Mouse (Mus musculus): Measurements from ENCODE around the gene Abcb10. TPM values are rescaled to one million over a fixed set of nuclear protein-coding genes. Genes with fewer than 3 reads are reported as not detected.
A peak's percentile ranks its signal among the peaks of the same experiment; 100 is the strongest.

Gene Abcb10
- polyA plus RNA-seq, 1 experiment from 2014 or later = 17.7 TPM

GRCm38 (mm10) chr8:124002546-124003108, 19.7 kb upstream of the Abcb10 start:
- Histone ChIP-seq H3K4me2 (no peak overlapping the region), H3K4me3 (no peak overlapping the region), H3K4me1 (no peaks in the 10 kb centered on the region), H3K9me3 (no peaks in the 10 kb centered on the region), H3K9ac (no peak overlapping the region), H3K36me3 (peaks cover 93% of the 10 kb centered on the region), H3K27me3 (no peaks in the 10 kb centered on the region), H3K27ac (no peak overlapping the region)
- ATAC-seq (ENCODE audit: insufficient number of reproducible peaks, low FRiP score, low TSS enrichment, low read depth) = no peak; the same call in 1 of the 2 replicates
- 80% methylated on average over 10 of the region's 10 CpGs for WGBS

GRCm38 (mm10) chr8:123999568-123999967, 16.6 kb upstream of the Abcb10 start:
- H3K36me3 ChIP-seq = peaks cover 81% of the 10 kb centered on the region
- no peak overlapping the region for H3K4me2 ChIP-seq
- no peaks in the 10 kb centered on the region for H3K9me3 ChIP-seq
- WGBS = 67% methylated on average over 2 of the region's 2 CpGs
- no peak overlapping the region for H3K9ac ChIP-seq
- no peak overlapping the region for H3K27ac ChIP-seq
- ATAC-seq (ENCODE audit: insufficient number of reproducible peaks, low FRiP score, low TSS enrichment, low read depth) = 0 out of 2 replicates have a peak, but pooled peaks have one; percentile 54
- H3K4me3 ChIP-seq = no peak overlapping the region
- H3K27me3 ChIP-seq = no peaks in the 10 kb centered on the region
- H3K4me1 ChIP-seq = no peaks in the 10 kb centered on the region

GRCm38 (mm10) chr8:123993997-123994396, 11.1 kb upstream of the Abcb10 start:
- H3K27ac ChIP-seq = no peak overlapping the region
- ATAC-seq (ENCODE audit: insufficient number of reproducible peaks, low FRiP score, low TSS enrichment, low read depth) = no peak

GRCm38 (mm10) chr8:123993597-123993996, 10.7 kb upstream of the Abcb10 start:
- no peak overlapping the region for H3K4me2 ChIP-seq
- no peaks in the 10 kb centered on the region for H3K4me1 ChIP-seq
- H3K9ac ChIP-seq = no peak overlapping the region
- no peaks in the 10 kb centered on the region for H3K27me3 ChIP-seq
- no peak overlapping the region for H3K4me3 ChIP-seq
- 86% methylated on average over 5 of the region's 5 CpGs for WGBS
- no peak overlapping the region for H3K27ac ChIP-seq
- no peak for ATAC-seq (ENCODE audit: insufficient number of reproducible peaks, low FRiP score, low TSS enrichment, low read depth)
- H3K9me3 ChIP-seq = no peaks in the 10 kb centered on the region
- H3K36me3 ChIP-seq = peaks cover 40% of the 10 kb centered on the region

More at GRCm38 (mm10) chr8:123993997-123994396, 11.1 kb upstream of the Abcb10 start:
- H3K4me3 ChIP-seq = no peak overlapping the region
- no peak overlapping the region for H3K4me2 ChIP-seq
- H3K9me3 ChIP-seq = no peaks in the 10 kb centered on the region
- H3K4me1 ChIP-seq = no peaks in the 10 kb centered on the region
- peaks cover 44% of the 10 kb centered on the region for H3K36me3 ChIP-seq
- H3K27me3 ChIP-seq = no peaks in the 10 kb centered on the region
- no peak overlapping the region for H3K9ac ChIP-seq
- 82% methylated on average over 3 of the region's 3 CpGs for WGBS

- no peaks in the 10 kb centered on the region for H3K27me3 ChIP-seq
- ATAC-seq (ENCODE audit: insufficient number of reproducible peaks, low FRiP score, low TSS enrichment, low read depth) = no peak
- whole genome bisulfite sequencing = 84% methylated on average over 8 of the region's 8 CpGs
- no peaks in the 10 kb centered on the region for H3K4me1 ChIP-seq
- peaks cover 32% of the 10 kb centered on the region for H3K36me3 ChIP-seq
- H3K4me2 ChIP-seq = no peak overlapping the region
- no peak overlapping the region for H3K9ac ChIP-seq
- no peak overlapping the region for H3K27ac ChIP-seq
- no peak overlapping the region for H3K4me3 ChIP-seq
- no peaks in the 10 kb centered on the region for H3K9me3 ChIP-seq
These were observed 9.7 kb upstream of the Abcb10 start for GRCm38 (mm10) chr8:123992587-123992986.

GRCm38 (mm10) chr8:123990277-123991049, 7.5 kb upstream of the Abcb10 start:
- Histone ChIP-seq H3K27me3 (no peaks in the 10 kb centered on the region), H3K9me3 (no peaks in the 10 kb centered on the region), H3K9ac (no peak overlapping the region), H3K4me1 (no peaks in the 10 kb centered on the region), H3K4me3 (no peak overlapping the region), H3K27ac (no peak overlapping the region), H3K36me3 (peaks cover 18% of the 10 kb centered on the region), H3K4me2 (no peak overlapping the region)
- ATAC-seq (ENCODE audit: insufficient number of reproducible peaks, low FRiP score, low TSS enrichment, low read depth) = no peak
- WGBS = 81% methylated on average over 13 of the region's 13 CpGs

- Histone ChIP-seq H3K9ac (no peak overlapping the region), H3K27me3 (no peaks in the 10 kb centered on the region), H3K9me3 (no peaks in the 10 kb centered on the region), H3K4me3 (no peak overlapping the region), H3K36me3 (peaks cover 11% of the 10 kb centered on the region), H3K4me1 (no peaks in the 10 kb centered on the region), H3K4me2 (no peak overlapping the region), H3K27ac (no peak overlapping the region)
- no peak for ATAC-seq (ENCODE audit: insufficient number of reproducible peaks, low FRiP score, low TSS enrichment, low read depth)
- 75% methylated on average over 7 of the region's 7 CpGs for WGBS
These were observed 6.2 kb upstream of the Abcb10 start for GRCm38 (mm10) chr8:123989128-123989527.

GRCm38 (mm10) chr8:123988605-123989038, 5.7 kb upstream of the Abcb10 start:
- WGBS = 70% methylated on average over 6 of the region's 6 CpGs
- Histone ChIP-seq H3K9me3 (no peaks in the 10 kb centered on the region), H3K27ac (no peak overlapping the region), H3K4me1 (no peaks in the 10 kb centered on the region), H3K36me3 (peaks cover 6% of the 10 kb centered on the region), H3K4me2 (no peak overlapping the region), H3K27me3 (no peaks in the 10 kb centered on the region), H3K4me3 (no peak overlapping the region), H3K9ac (no peak overlapping the region)
- no peak for ATAC-seq (ENCODE audit: insufficient number of reproducible peaks, low FRiP score, low TSS enrichment, low read depth)

GRCm38 (mm10) chr8:123982291-123982793, 580 bp downstream of the Abcb10 start:
- peak overlapping the region; percentile 59 for H3K9ac ChIP-seq
- no peaks in the 10 kb centered on the region for H3K9me3 ChIP-seq
- ATAC-seq (ENCODE audit: insufficient number of reproducible peaks, low FRiP score, low TSS enrichment, low read depth) = no peak
- no peaks in the 10 kb centered on the region for H3K27me3 ChIP-seq
- H3K4me1 ChIP-seq = peaks cover 14% of the 10 kb centered on the region
- WGBS = under 1% methylated on average over 48 of the region's 48 CpGs
- H3K4me2 ChIP-seq = peak overlapping the region; percentile 90
- no peaks in the 10 kb centered on the region for H3K36me3 ChIP-seq
- peak overlapping the region; percentile 85 for H3K4me3 ChIP-seq
- H3K27ac ChIP-seq = peak overlapping the region; percentile 78

GRCm38 (mm10) chr8:123981674-123982073, 1.2 kb downstream of the Abcb10 start:
- ATAC-seq (ENCODE audit: insufficient number of reproducible peaks, low FRiP score, low TSS enrichment, low read depth) = no peak
- H3K36me3 ChIP-seq = no peaks in the 10 kb centered on the region
- H3K4me3 ChIP-seq = peak overlapping the region; percentile 5; the same call in 1 of the 2 replicates
- H3K4me1 ChIP-seq = peaks cover 14% of the 10 kb centered on the region
- no peak overlapping the region for H3K9ac ChIP-seq
- 0 out of 2 replicates have a peak overlapping the region, but pooled peaks have one; percentile 10 for H3K4me2 ChIP-seq
- H3K27ac ChIP-seq = no peak overlapping the region
- WGBS = 32% methylated on average over 4 of the region's 4 CpGs
- H3K27me3 ChIP-seq = no peaks in the 10 kb centered on the region
- no peaks in the 10 kb centered on the region for H3K9me3 ChIP-seq

GRCm38 (mm10) chr8:123980239-123980638, 2.7 kb downstream of the Abcb10 start:
- Histone ChIP-seq H3K4me2 (no peak overlapping the region), H3K4me3 (no peak overlapping the region), H3K36me3 (no peaks in the 10 kb centered on the region), H3K9me3 (no peaks in the 10 kb centered on the region), H3K27me3 (no peaks in the 10 kb centered on the region), H3K9ac (no peak overlapping the region), H3K27ac (no peak overlapping the region), H3K4me1 (peaks cover 14% of the 10 kb centered on the region)
- WGBS = 65% methylated on average over 4 of the region's 4 CpGs
- no peak for ATAC-seq (ENCODE audit: insufficient number of reproducible peaks, low FRiP score, low TSS enrichment, low read depth)

GRCm38 (mm10) chr8:123978926-123979325, 4.0 kb downstream of the Abcb10 start:
- H3K36me3 ChIP-seq = no peaks in the 10 kb centered on the region
- peaks cover 14% of the 10 kb centered on the region for H3K4me1 ChIP-seq
- no peak overlapping the region for H3K4me2 ChIP-seq
- WGBS = 61% methylated on average over 8 of the region's 8 CpGs
- no peaks in the 10 kb centered on the region for H3K27me3 ChIP-seq
- ATAC-seq (ENCODE audit: insufficient number of reproducible peaks, low FRiP score, low TSS enrichment, low read depth) = no peak
- no peak overlapping the region for H3K4me3 ChIP-seq
- H3K9ac ChIP-seq = no peak overlapping the region
- H3K27ac ChIP-seq = no peak overlapping the region
- no peaks in the 10 kb centered on the region for H3K9me3 ChIP-seq

All from limb, embryonic 15.5 days (tissue).